Mouse (Mus musculus) spleen, postnatal 10 days (tissue): ENCODE data around the gene Mcm8.

Experiments used
- DNase-seq, 2 experiments: peaks; one replicate each; pipeline ENCODE4 v3.0.0; 2021 to 2022; ENCODE audit warnings: low spot score in 2 of 2

The Mcm8 gene

GRCm38 (mm10) chr2:132815608-132816314 lies at the start of gene Mcm8, which contains the start of gene Trmt6:
Mcm8 (plus strand) TSS chr2:132816141.
Trmt6 (minus strand) TSS chr2:132816055.
- DNase-seq = peak; percentile 71 to 94

- DNase-seq = no peak
Observed at GRCm38 (mm10) chr2:132770822-132771221, 45.1 kb upstream of the Mcm8 start.

- DNase-seq = no peak
Observed at GRCm38 (mm10) chr2:132780978-132781377, 35.0 kb upstream of the Mcm8 start, which contains the start of gene Chgb. Chgb (plus strand) TSS chr2:132781278.

GRCm38 (mm10) chr2:132781439-132782068 lies 34.4 kb upstream of the Mcm8 start:
- peak; percentile 57 to 83 for DNase-seq

- DNase-seq = no peak
Observed at GRCm38 (mm10) chr2:132784039-132784438, 31.9 kb upstream of the Mcm8 start.

- no peak for DNase-seq
Observed at GRCm38 (mm10) chr2:132793441-132794203, 22.3 kb upstream of the Mcm8 start.

- DNase-seq = no peak
Observed at GRCm38 (mm10) chr2:132794204-132794586, 21.7 kb upstream of the Mcm8 start.

- no peak for DNase-seq
Observed at GRCm38 (mm10) chr2:132802976-132803375, 13.0 kb upstream of the Mcm8 start.

GRCm38 (mm10) chr2:132841071-132841470 lies 25.1 kb downstream of the Mcm8 start:
- DNase-seq = no peak

- DNase-seq = peak; percentile 95 to 99
Observed at GRCm38 (mm10) chr2:132846407-132847358, 30.7 kb downstream of the Mcm8 start, which contains the start of gene Crls1. Crls1 (plus strand) TSS chr2:132846666.

- DNase-seq = peak in 1 of 2 experiments; percentile 17
Observed at GRCm38 (mm10) chr2:132847581-132847980, 31.6 kb downstream of the Mcm8 start.

GRCm38 (mm10) chr2:132848361-132848760 lies 32.4 kb downstream of the Mcm8 start:
- DNase-seq = no peak

GRCm38 (mm10) chr2:132849141-132849540 lies 33.2 kb downstream of the Mcm8 start:
- DNase-seq = no peak

GRCm38 (mm10) chr2:132853051-132853450 lies 37.1 kb downstream of the Mcm8 start:
- DNase-seq = no peak

- no peak for DNase-seq
Observed at GRCm38 (mm10) chr2:132856333-132856732, 40.4 kb downstream of the Mcm8 start.

GRCm38 (mm10) chr2:132860435-132860834 lies 44.5 kb downstream of the Mcm8 start:
- no peak for DNase-seq

GRCm38 (mm10) chr2:132861456-132861855 lies 45.5 kb downstream of the Mcm8 start:
- no peak for DNase-seq

- no peak for DNase-seq
Observed at GRCm38 (mm10) chr2:132863325-132863724, 47.4 kb downstream of the Mcm8 start.

GRCm38 (mm10) chr2:132867521-132867920 lies 51.6 kb downstream of the Mcm8 start:
- no peak for DNase-seq

GRCm38 (mm10) chr2:132869682-132870081 lies 53.7 kb downstream of the Mcm8 start:
- DNase-seq = no peak

GRCm38 (mm10) chr2:132870286-132870685 lies 54.3 kb downstream of the Mcm8 start:
- no peak for DNase-seq
